Comparison of ENCODE assay signal across 18 mouse cellular contexts in the genomic region with DNA sequence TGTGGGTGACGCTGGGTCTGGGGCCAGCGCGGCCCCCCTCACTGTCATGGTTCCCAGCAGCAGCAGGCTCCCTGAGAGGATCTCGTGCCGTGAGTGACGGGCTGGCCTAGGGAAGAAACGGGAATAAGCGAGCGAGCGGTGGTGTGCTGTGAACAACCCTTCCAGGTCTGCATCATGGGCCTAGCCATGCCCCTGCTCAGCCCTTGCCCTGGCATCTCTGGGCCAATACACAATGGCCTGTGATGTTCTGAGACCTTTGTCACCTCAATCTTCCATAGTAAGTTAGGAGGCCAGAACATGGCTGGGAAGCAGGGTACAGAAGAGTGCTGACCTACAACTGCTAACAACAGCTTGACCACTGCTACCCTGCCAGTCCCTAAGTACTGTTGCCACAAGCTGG.
"Had no signal": no experiment of that assay in that cellular context is flagged by ENCODE, and none has a peak within 500 bp of the region (broad histone marks: within the 10 kb centered on the region; RNA-seq: fewer than 3 reads in every experiment).

No protein-coding gene starts in this region.

- H3K9me3 ChIP-seq: kidney, embryonic 15.5 days; limb, embryonic 10.5 days; limb, embryonic 13.5 days; liver, embryonic 13.5 days; midbrain, embryonic 12.5 days; midbrain, embryonic 15.5 days; neural tube, embryonic 12.5 days; neural tube, embryonic 15.5 days had no signal

- H3K4me1 ChIP-seq: limb, embryonic 13.5 days had no signal

- H3K4me2 ChIP-seq: kidney, embryonic 15.5 days; limb, embryonic 13.5 days; liver, embryonic 13.5 days; lung, embryonic 14.5 days; midbrain, embryonic 12.5 days; midbrain, embryonic 15.5 days; neural tube, embryonic 12.5 days; neural tube, embryonic 15.5 days had no signal

- H3K4me3 ChIP-seq: kidney, embryonic 15.5 days; limb, embryonic 10.5 days; limb, embryonic 13.5 days; liver, embryonic 13.5 days; midbrain, embryonic 12.5 days; midbrain, embryonic 15.5 days; neural tube, embryonic 12.5 days; neural tube, embryonic 15.5 days had no signal

- DNase-seq: kidney, adult 8-10 months; kidney, postnatal 10 days; kidney, postnatal 36 days; liver, embryonic 13.5 days; lung, embryonic 14.5 days; lung, postnatal 14 days; right cerebral cortex, adult 18-20 months; right cerebral cortex, postnatal 14 days; right cerebral cortex, postnatal 4 days; thymus, postnatal 25 days had no signal

- H3K27ac ChIP-seq: kidney, embryonic 15.5 days; limb, embryonic 10.5 days; limb, embryonic 13.5 days; liver, embryonic 13.5 days; macrophage; midbrain, embryonic 12.5 days; midbrain, embryonic 15.5 days; neural tube, embryonic 12.5 days; neural tube, embryonic 15.5 days had no signal

- ATAC-seq: midbrain, embryonic 15.5 days had no signal

- H3K9ac ChIP-seq: kidney, embryonic 15.5 days; limb, embryonic 13.5 days; liver, embryonic 13.5 days; lung, embryonic 14.5 days; midbrain, embryonic 12.5 days; midbrain, embryonic 15.5 days; neural tube, embryonic 12.5 days; neural tube, embryonic 15.5 days had no signal

- H3K27me3 ChIP-seq: kidney, embryonic 15.5 days; limb, embryonic 13.5 days; liver, embryonic 13.5 days; midbrain, embryonic 12.5 days; midbrain, embryonic 15.5 days; neural tube, embryonic 12.5 days; neural tube, embryonic 15.5 days had no signal
